Mouse (Mus musculus): ENCODE measurements around the gene Pnlip. TPM values are rescaled to one million over a fixed set of nuclear protein-coding genes. Genes with fewer than 3 reads are reported as not detected.
A peak's percentile ranks its signal among the peaks of the same experiment; 100 is the strongest.

The Pnlip gene
- 0.36 TPM in 1 of 2 replicates, not detected in the other for polyA plus RNA-seq (2015; fragmentation: Nextera tagmentation; extraction: Ambion mirVana)

GRCm38 (mm10) chr19:58652198-58652597 lies at the start of gene Pnlip:
Pnlip (plus strand) TSS chr19:58652498.
- Histone ChIP-seq H3K9me3 (replicated peaks; ENCODE audit: control insufficient read depth, low read length, poor library complexity, severe bottlenecking) (no peaks in the 10 kb centered on the region), H3K4me2 (ENCODE audit: low read length) (no peak within 1 kb of the TSS), H3K36me3 (ENCODE audit: control insufficient read depth, insufficient read depth, low read length) (no peaks in the 10 kb centered on the region), H3K4me3 (ENCODE audit: low read depth, low read length) (no peak within 1 kb of the TSS), H3K27me3 (ENCODE audit: control insufficient read depth, insufficient read depth, low read depth, low read length) (no peaks in the 10 kb centered on the region), H3K9ac (ENCODE audit: low read depth, low read length) (no peak within 1 kb of the TSS), H3K4me1 (ENCODE audit: control insufficient read depth, insufficient read depth, low read length) (no peaks in the 10 kb centered on the region), H3K27ac (ENCODE audit: low read length) (no peak within 1 kb of the TSS)
- no peak for ATAC-seq
- 79% methylated on average over 5 of the region's 5 CpGs for WGBS

- WGBS, result 77% methylated on average over 1 of the region's 1 CpGs
- Histone ChIP-seq H3K9ac (ENCODE audit: low read depth, low read length) (no peak overlapping the region), H3K4me1 (ENCODE audit: control insufficient read depth, insufficient read depth, low read length) (no peaks in the 10 kb centered on the region), H3K27ac (ENCODE audit: low read length) (no peak overlapping the region), H3K27me3 (ENCODE audit: control insufficient read depth, insufficient read depth, low read depth, low read length) (no peaks in the 10 kb centered on the region), H3K4me3 (ENCODE audit: low read depth, low read length) (no peak overlapping the region), H3K36me3 (ENCODE audit: control insufficient read depth, insufficient read depth, low read length) (no peaks in the 10 kb centered on the region), H3K4me2 (ENCODE audit: low read length) (no peak overlapping the region), H3K9me3 (replicated peaks; ENCODE audit: control insufficient read depth, low read length, poor library complexity, severe bottlenecking) (no peaks in the 10 kb centered on the region)
- ATAC-seq, result no peak
Observed at GRCm38 (mm10) chr19:58609716-58610115, 42.6 kb upstream of the Pnlip start.

- Histone ChIP-seq H3K4me1 (ENCODE audit: control insufficient read depth, insufficient read depth, low read length) (no peaks in the 10 kb centered on the region), H3K9me3 (replicated peaks; ENCODE audit: control insufficient read depth, low read length, poor library complexity, severe bottlenecking) (no peaks in the 10 kb centered on the region), H3K9ac (ENCODE audit: low read depth, low read length) (no peak overlapping the region), H3K27me3 (ENCODE audit: control insufficient read depth, insufficient read depth, low read depth, low read length) (no peaks in the 10 kb centered on the region), H3K4me3 (ENCODE audit: low read depth, low read length) (no peak overlapping the region), H3K36me3 (ENCODE audit: control insufficient read depth, insufficient read depth, low read length) (no peaks in the 10 kb centered on the region), H3K4me2 (ENCODE audit: low read length) (no peak overlapping the region), H3K27ac (ENCODE audit: low read length) (no peak overlapping the region)
- no peak for ATAC-seq
- WGBS, result 84% methylated on average over 3 of the region's 3 CpGs
Observed at GRCm38 (mm10) chr19:58612745-58613144, 39.6 kb upstream of the Pnlip start.

GRCm38 (mm10) chr19:58616606-58617005 lies 35.7 kb upstream of the Pnlip start:
- H3K27me3 ChIP-seq (ENCODE audit: control insufficient read depth, insufficient read depth, low read depth, low read length), result no peaks in the 10 kb centered on the region
- H3K9ac ChIP-seq (ENCODE audit: low read depth, low read length), result no peak overlapping the region
- H3K4me3 ChIP-seq (ENCODE audit: low read depth, low read length), result no peak overlapping the region
- H3K36me3 ChIP-seq (ENCODE audit: control insufficient read depth, insufficient read depth, low read length), result no peaks in the 10 kb centered on the region
- no peaks in the 10 kb centered on the region for H3K4me1 ChIP-seq (ENCODE audit: control insufficient read depth, insufficient read depth, low read length)
- H3K27ac ChIP-seq (ENCODE audit: low read length), result no peak overlapping the region
- ATAC-seq, result no peak
- H3K9me3 ChIP-seq (replicated peaks; ENCODE audit: control insufficient read depth, low read length, poor library complexity, severe bottlenecking), result no peaks in the 10 kb centered on the region
- 88% methylated on average over 7 of the region's 7 CpGs for WGBS
- H3K4me2 ChIP-seq (ENCODE audit: low read length), result no peak overlapping the region

GRCm38 (mm10) chr19:58620661-58621060 lies 31.6 kb upstream of the Pnlip start:
- Histone ChIP-seq H3K36me3 (ENCODE audit: control insufficient read depth, insufficient read depth, low read length) (no peaks in the 10 kb centered on the region), H3K4me2 (ENCODE audit: low read length) (no peak overlapping the region), H3K9ac (ENCODE audit: low read depth, low read length) (no peak overlapping the region), H3K27me3 (ENCODE audit: control insufficient read depth, insufficient read depth, low read depth, low read length) (no peaks in the 10 kb centered on the region), H3K4me1 (ENCODE audit: control insufficient read depth, insufficient read depth, low read length) (no peaks in the 10 kb centered on the region), H3K9me3 (replicated peaks; ENCODE audit: control insufficient read depth, low read length, poor library complexity, severe bottlenecking) (no peaks in the 10 kb centered on the region), H3K4me3 (ENCODE audit: low read depth, low read length) (no peak overlapping the region), H3K27ac (ENCODE audit: low read length) (no peak overlapping the region)
- no peak for ATAC-seq
- 95% methylated on average over 3 of the region's 3 CpGs for WGBS

GRCm38 (mm10) chr19:58621646-58622045 lies 30.7 kb upstream of the Pnlip start:
- Histone ChIP-seq H3K36me3 (ENCODE audit: control insufficient read depth, insufficient read depth, low read length) (no peaks in the 10 kb centered on the region), H3K4me1 (ENCODE audit: control insufficient read depth, insufficient read depth, low read length) (no peaks in the 10 kb centered on the region), H3K4me3 (ENCODE audit: low read depth, low read length) (no peak overlapping the region), H3K27me3 (ENCODE audit: control insufficient read depth, insufficient read depth, low read depth, low read length) (no peaks in the 10 kb centered on the region), H3K4me2 (ENCODE audit: low read length) (no peak overlapping the region), H3K27ac (ENCODE audit: low read length) (no peak overlapping the region), H3K9me3 (replicated peaks; ENCODE audit: control insufficient read depth, low read length, poor library complexity, severe bottlenecking) (no peaks in the 10 kb centered on the region), H3K9ac (ENCODE audit: low read depth, low read length) (no peak overlapping the region)
- ATAC-seq, result no peak
- WGBS, result 76% methylated on average over 1 of the region's 1 CpGs

- no peaks in the 10 kb centered on the region for H3K27me3 ChIP-seq (ENCODE audit: control insufficient read depth, insufficient read depth, low read depth, low read length)
- 90% methylated on average over 4 of the region's 4 CpGs for WGBS
- H3K4me2 ChIP-seq (ENCODE audit: low read length), result no peak overlapping the region
- H3K4me3 ChIP-seq (ENCODE audit: low read depth, low read length), result no peak overlapping the region
- H3K4me1 ChIP-seq (ENCODE audit: control insufficient read depth, insufficient read depth, low read length), result no peaks in the 10 kb centered on the region
- no peaks in the 10 kb centered on the region for H3K9me3 ChIP-seq (replicated peaks; ENCODE audit: control insufficient read depth, low read length, poor library complexity, severe bottlenecking)
- no peak overlapping the region for H3K27ac ChIP-seq (ENCODE audit: low read length)
- no peak overlapping the region for H3K9ac ChIP-seq (ENCODE audit: low read depth, low read length)
- ATAC-seq, result no peak
- H3K36me3 ChIP-seq (ENCODE audit: control insufficient read depth, insufficient read depth, low read length), result no peaks in the 10 kb centered on the region
Observed at GRCm38 (mm10) chr19:58624799-58625198, 27.5 kb upstream of the Pnlip start.

GRCm38 (mm10) chr19:58625254-58625947 lies 26.9 kb upstream of the Pnlip start:
- Histone ChIP-seq H3K27me3 (ENCODE audit: control insufficient read depth, insufficient read depth, low read depth, low read length) (no peaks in the 10 kb centered on the region), H3K9me3 (replicated peaks; ENCODE audit: control insufficient read depth, low read length, poor library complexity, severe bottlenecking) (no peaks in the 10 kb centered on the region), H3K4me3 (ENCODE audit: low read depth, low read length) (no peak overlapping the region), H3K27ac (ENCODE audit: low read length) (no peak overlapping the region), H3K9ac (ENCODE audit: low read depth, low read length) (no peak overlapping the region), H3K4me1 (ENCODE audit: control insufficient read depth, insufficient read depth, low read length) (no peaks in the 10 kb centered on the region), H3K4me2 (ENCODE audit: low read length) (no peak overlapping the region), H3K36me3 (ENCODE audit: control insufficient read depth, insufficient read depth, low read length) (no peaks in the 10 kb centered on the region)
- ATAC-seq, result no peak
- 92% methylated on average over 9 of the region's 9 CpGs for WGBS

GRCm38 (mm10) chr19:58627406-58628337 lies 24.6 kb upstream of the Pnlip start:
- 43% methylated on average over 22 of the region's 22 CpGs for WGBS
- no peak overlapping the region for H3K4me3 ChIP-seq (ENCODE audit: low read depth, low read length)
- H3K4me2 ChIP-seq (ENCODE audit: low read length), result peak overlapping the region; percentile 29
- no peaks in the 10 kb centered on the region for H3K9me3 ChIP-seq (replicated peaks; ENCODE audit: control insufficient read depth, low read length, poor library complexity, severe bottlenecking)
- H3K4me1 ChIP-seq (ENCODE audit: control insufficient read depth, insufficient read depth, low read length), result no peaks in the 10 kb centered on the region
- no peaks in the 10 kb centered on the region for H3K36me3 ChIP-seq (ENCODE audit: control insufficient read depth, insufficient read depth, low read length)
- H3K27ac ChIP-seq (ENCODE audit: low read length), result no peak overlapping the region
- H3K27me3 ChIP-seq (ENCODE audit: control insufficient read depth, insufficient read depth, low read depth, low read length), result no peaks in the 10 kb centered on the region
- no peak for ATAC-seq
- no peak overlapping the region for H3K9ac ChIP-seq (ENCODE audit: low read depth, low read length)
